Mouse (Mus musculus) intestine, embryonic 14.5 days (tissue): ENCODE results near the gene 9130213A22Rik. TPM values are rescaled to one million over a fixed set of nuclear protein-coding genes. Genes with fewer than 3 reads are reported as not detected.

Experiments
- ATAC-seq: fragments of 200-750 bp; cut with Nextera tagmentation; replicated peaks from 2 replicates; pipeline ENCODE4 v1.8.0; 2017; ENCODE audit warnings: low read depth, moderate number of reproducible peaks, moderate TSS enrichment, moderate library complexity; ENCODE audit not compliant: low FRiP score, low TSS enrichment
- DNase-seq: peaks from one replicate; pipeline ENCODE4 v3.0.0-alpha.2; 2018; ENCODE audit warnings: low spot score
- H3K27ac ChIP-seq: fragments of 300-500 bp; sonication (generic); 2 replicates; pipeline ENCODE4 v1.5.1; 2014; ENCODE audit warnings: low read depth, mild to moderate bottlenecking, control low read depth
- H3K27me3 ChIP-seq: fragments of 300-500 bp; sonication (generic); replicated peaks from 2 replicates; pipeline ENCODE4 v1.6.1; 2014; ENCODE audit warnings: low read length, control low read depth; ENCODE audit not compliant: control insufficient read depth, insufficient read depth
- H3K36me3 ChIP-seq: fragments of 300-500 bp; sonication (generic); 2 replicates; pipeline ENCODE4 v1.6.1; 2014; ENCODE audit warnings: low read length, control low read depth; ENCODE audit not compliant: control insufficient read depth, insufficient read depth
- H3K4me1 ChIP-seq: fragments of 300-500 bp; sonication (generic); replicated peaks from 2 replicates; pipeline ENCODE4 v1.6.1; 2014; ENCODE audit warnings: low read length, control low read depth, mixed read lengths; ENCODE audit not compliant: control insufficient read depth, insufficient read depth
- H3K4me2 ChIP-seq: fragments of 300-500 bp; sonication (generic); 2 replicates; pipeline ENCODE4 v1.6.1; 2014; ENCODE audit warnings: low read length
- H3K4me3 ChIP-seq: fragments of 300-500 bp; sonication (generic); 2 replicates; pipeline ENCODE4 v1.5.1; 2014; ENCODE audit warnings: low read depth, low read length, control low read depth, mixed read lengths
- H3K9ac ChIP-seq: fragments of 300-500 bp; sonication (generic); 2 replicates; pipeline ENCODE4 v1.6.1; 2014; ENCODE audit warnings: mild to moderate bottlenecking, low read length
- H3K9me3 ChIP-seq: fragments of 300-500 bp; sonication (generic); 2 replicates; pipeline ENCODE4 v1.6.1; 2016; ENCODE audit warnings: low read length, control low read depth; ENCODE audit not compliant: control insufficient read depth
- WGBS: fragments of 180-500 bp; shearing (Covaris S2); extraction: QIAGEN DNeasy Blood & Tissue Kit; methylation state at CpG from one replicate; pipeline ENCODE4 v1.1.7; 2014; 5-methylcytosine and 5-hydroxymethylcytosine counted together
- polyA plus RNA-seq: library from polyadenylated mRNA; unstranded; fragments of >200 nt; fragmentation: Nextera tagmentation; extraction: Ambion mirVana; gene quantifications from 2 replicates; pipeline ENCODE4 v1.2.1, GENCODE M21; 2014

9130213A22Rik gene
- polyA plus RNA-seq, 1 experiment from 2014 or later, result 0.30 TPM

DNA sequence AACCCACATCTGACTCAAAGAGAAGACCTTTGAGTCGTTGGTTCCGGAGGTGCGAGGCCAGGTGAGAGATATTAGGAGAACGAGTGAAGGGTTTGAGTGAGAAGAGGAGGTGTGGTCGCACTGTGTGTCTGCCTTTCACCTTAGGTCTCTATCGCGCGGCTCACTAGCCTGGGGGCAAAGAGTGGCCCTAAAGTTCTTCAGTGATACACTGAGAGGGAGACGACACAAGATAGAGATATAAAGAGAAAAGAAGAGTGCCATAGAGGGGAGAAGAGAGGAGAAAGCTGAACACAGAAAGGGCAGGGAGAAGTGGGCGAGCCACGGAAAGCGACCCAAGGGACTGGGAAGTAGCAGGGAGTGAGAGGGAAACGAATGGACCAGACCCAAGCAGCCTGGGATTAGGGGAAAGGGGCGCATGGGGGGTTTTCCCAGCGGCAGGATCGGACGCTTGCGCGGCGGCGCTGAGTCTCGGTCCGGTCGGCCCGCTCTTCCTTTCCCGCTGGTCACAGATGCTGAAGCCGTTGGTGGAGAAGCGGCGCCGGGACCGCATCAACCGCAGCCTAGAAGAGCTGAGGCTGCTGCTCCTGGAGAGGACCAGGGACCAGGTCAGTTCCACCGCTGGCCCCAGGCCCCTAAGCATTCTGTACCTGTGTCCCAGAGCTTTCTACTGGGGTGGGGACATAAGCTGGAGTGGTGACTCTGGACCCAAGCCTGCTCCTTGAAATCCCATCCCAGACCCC, 1.2 kb downstream of the 9130213A22Rik start:
- no peaks in the 10 kb centered on the region for H3K36me3 ChIP-seq
- H3K9ac ChIP-seq, result peak overlapping the region; percentile 60
- DNase-seq (peak; percentile 75), ATAC-seq (no peak)
- H3K4me1 ChIP-seq, result peaks cover 30% of the 10 kb centered on the region
- 2% methylated on average over 28 of the region's 33 CpGs for WGBS
- peak overlapping the region; percentile 82 for H3K4me3 ChIP-seq
- peak overlapping the region; percentile 94 for H3K4me2 ChIP-seq
- 0 out of 2 replicates have a peak, but pooled peaks cover 4% of the 10 kb centered on the region for H3K27me3 ChIP-seq
- H3K27ac ChIP-seq, result no peak overlapping the region
- no peaks in the 10 kb centered on the region for H3K9me3 ChIP-seq

DNA sequence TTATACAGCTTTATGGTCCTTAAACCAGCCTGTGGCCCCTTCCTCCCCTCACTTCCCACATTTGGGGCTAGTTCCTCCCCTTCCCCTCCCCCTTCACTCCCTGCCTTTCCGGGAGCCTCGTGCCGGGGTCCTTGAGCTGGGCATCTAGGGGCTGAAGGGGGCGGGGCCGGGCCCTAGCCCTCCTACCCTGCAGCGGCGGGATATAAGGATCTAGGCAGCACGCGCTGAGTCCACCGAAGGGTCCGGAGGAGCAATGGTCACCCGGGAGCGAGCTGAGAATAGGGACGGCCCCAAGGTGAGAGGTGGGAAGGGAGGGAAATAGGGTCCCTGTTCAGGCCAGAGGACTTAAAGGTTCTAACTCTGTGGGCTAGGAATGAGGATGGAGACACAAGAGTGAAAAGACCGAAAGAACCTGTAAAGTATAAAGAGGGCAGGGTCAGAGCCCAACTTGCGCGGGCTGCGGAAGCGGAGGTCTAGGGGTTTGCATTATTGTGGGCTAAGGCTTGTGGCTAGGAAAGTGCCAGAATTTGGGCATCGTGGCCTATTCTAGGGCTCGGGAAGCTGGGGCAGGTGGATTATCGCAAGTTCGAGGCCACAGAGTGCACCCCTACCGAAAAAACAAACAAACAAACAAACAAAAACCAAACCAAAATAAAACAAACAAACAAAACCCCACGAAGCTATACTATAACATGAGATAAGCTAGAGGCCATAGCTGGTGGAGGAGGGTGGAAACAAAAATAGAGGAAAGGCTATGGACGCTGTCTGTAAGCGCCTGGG, 2.0 kb downstream of the 9130213A22Rik start, which contains the start of gene Hes7:
Hes7 (plus strand) TSS at position 184 of the 780 bp plus-strand sequence.
- peak; percentile 63 for DNase-seq
- Histone ChIP-seq H3K9ac (peak within 1 kb of the TSS; percentile 60), H3K36me3 (no peaks in the 10 kb centered on the region), H3K4me2 (peak within 1 kb of the TSS; percentile 94), H3K27ac (no peak within 1 kb of the TSS), H3K9me3 (no peaks in the 10 kb centered on the region), H3K4me1 (peaks cover 26% of the 10 kb centered on the region), H3K27me3 (0 out of 2 replicates have a peak, but pooled peaks cover 4% of the 10 kb centered on the region), H3K4me3 (peak within 1 kb of the TSS; percentile 82)
- ATAC-seq, result no peak
- 2% methylated on average over 27 of the region's 27 CpGs for WGBS

DNA sequence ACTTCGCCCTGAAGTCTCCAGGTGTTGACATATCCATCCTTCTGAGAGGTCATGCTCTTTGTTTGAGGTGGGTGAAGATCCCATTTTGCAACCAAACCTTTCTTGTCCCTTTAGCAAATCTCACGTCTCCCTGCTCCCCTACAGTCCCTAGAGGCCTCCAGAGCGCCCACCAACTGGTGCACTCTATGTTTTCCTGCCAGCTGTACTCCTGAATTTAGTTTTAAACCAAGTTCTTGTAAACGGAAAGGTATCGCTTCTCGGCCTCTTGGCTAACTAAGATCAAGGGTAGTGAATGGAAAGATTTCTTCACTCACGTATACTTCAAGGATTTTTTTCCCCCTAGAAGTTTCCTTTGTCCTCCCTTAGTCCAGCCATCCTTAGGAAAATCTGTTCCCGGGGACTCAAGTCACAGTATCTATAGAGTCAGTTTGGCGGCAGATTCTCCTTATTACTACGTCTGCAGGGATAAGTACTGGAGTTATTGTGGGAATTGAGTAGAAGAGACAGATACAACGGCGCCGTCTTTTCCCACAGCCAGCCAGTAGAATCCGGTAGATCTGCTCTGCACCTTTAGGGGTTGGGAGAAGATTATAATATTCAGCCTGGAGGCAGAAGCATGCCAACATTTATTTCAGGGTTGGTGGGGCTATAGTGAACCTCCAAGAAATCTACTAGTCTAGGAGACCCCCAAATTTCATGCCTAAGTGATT, 2.8 kb downstream of the 9130213A22Rik start:
- H3K9ac ChIP-seq, result no peak overlapping the region
- no peak for DNase-seq
- WGBS, result 40% methylated on average over 14 of the region's 14 CpGs

DNA sequence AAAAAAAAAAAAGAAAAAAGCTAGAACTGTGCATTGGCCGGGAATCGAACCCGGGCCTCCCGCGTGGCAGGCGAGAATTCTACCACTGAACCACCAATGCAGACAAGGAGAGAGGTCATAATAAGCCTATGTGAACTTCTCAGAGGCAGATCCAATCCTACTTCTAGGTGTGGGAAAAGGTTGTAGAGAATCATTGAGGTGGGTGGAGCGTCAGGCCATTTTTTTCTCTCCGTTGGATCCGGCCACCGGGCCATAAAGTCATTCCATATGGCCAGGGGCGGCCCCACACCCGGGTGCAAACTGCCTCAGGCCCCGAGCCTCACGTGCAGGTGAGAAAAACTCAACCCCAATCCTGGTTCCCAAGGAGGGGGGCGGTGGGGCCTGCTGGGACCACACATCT, 3.6 kb downstream of the 9130213A22Rik start:
- ATAC-seq, result no peak; the same call in 1 of the 2 replicates
- peak overlapping the region; percentile 75; the same call in 1 of the 2 replicates for H3K27ac ChIP-seq
- H3K9ac ChIP-seq, result no peak overlapping the region

More for the DNA sequence above, 2.8 kb downstream of the 9130213A22Rik start:
- H3K9me3 ChIP-seq, result no peaks in the 10 kb centered on the region
- peaks cover 26% of the 10 kb centered on the region for H3K4me1 ChIP-seq
- no peak overlapping the region for H3K27ac ChIP-seq
- 0 out of 2 replicates have a peak, but pooled peaks cover 4% of the 10 kb centered on the region for H3K27me3 ChIP-seq
- H3K36me3 ChIP-seq, result no peaks in the 10 kb centered on the region
- ATAC-seq, result no peak
- peak overlapping the region; percentile 94 for H3K4me2 ChIP-seq
- H3K4me3 ChIP-seq, result peak overlapping the region; percentile 82

DNA sequence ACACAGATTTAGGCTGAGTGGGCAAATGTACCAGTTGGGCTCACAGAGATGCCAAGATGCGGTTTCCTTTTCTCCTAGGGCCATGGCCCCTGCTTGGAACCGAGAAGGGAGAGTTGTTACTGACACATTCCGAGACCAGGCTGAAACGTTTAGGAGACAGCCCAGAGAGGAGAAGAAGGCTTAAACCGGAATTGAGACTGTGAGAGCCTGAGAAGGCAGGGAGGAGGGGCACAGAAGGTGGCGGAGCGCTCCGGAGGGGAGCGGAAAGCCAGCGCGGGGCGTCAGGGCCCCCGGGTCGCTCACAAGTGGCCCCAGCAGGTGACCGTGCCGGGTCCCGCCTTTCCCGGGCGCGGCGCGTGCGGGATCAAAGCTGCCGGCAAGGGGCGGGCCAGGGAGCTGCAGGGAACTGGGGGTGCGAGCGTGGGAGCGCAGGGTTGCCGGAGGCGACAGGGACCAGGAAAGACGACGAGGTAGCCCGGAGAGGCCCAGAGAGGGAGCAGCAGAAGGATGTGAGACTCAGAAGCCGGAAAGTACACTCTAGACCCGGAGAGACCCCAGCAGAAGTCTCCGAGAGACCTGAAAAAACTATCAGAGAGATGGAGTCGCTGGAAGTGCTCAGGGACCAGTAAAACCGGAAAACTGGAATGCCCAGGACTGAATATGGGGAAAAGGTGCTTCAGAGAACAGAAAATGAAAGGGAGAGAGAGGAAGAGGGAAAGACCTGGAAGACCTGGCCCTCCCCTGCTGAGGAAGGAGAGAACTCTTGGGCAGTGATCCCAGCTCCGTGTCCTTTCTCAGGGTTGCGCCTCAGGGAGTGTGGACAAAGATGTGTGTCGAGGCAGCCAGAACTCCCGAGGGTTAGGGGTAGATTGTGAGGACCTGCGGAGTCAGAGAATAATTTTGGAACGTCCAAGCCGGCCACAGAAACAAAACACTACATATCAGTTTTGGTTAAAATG, 4.4 kb downstream of the 9130213A22Rik start:
- Histone ChIP-seq H3K4me1 (peaks cover 26% of the 10 kb centered on the region), H3K4me3 (peak overlapping the region; percentile 82), H3K27ac (peak overlapping the region; percentile 75), H3K9ac (peak overlapping the region; percentile 65), H3K27me3 (0 out of 2 replicates have a peak, but pooled peaks cover 7% of the 10 kb centered on the region), H3K4me2 (peak overlapping the region; percentile 94), H3K36me3 (no peaks in the 10 kb centered on the region), H3K9me3 (no peaks in the 10 kb centered on the region)
- under 1% methylated on average over 45 of the region's 45 CpGs for WGBS
- peak; percentile 90 for DNase-seq
- peak; percentile 13; the same call in 1 of the 2 replicates for ATAC-seq

More for the DNA sequence above, 3.6 kb downstream of the 9130213A22Rik start:
- Histone ChIP-seq H3K27me3 (0 out of 2 replicates have a peak, but pooled peaks cover 7% of the 10 kb centered on the region), H3K4me3 (peak overlapping the region; percentile 82), H3K9me3 (no peaks in the 10 kb centered on the region), H3K4me1 (peaks cover 26% of the 10 kb centered on the region), H3K36me3 (no peaks in the 10 kb centered on the region), H3K4me2 (peak overlapping the region; percentile 94)
- peak; percentile 100 for DNase-seq
- WGBS, result under 1% methylated on average over 15 of the region's 15 CpGs

DNA sequence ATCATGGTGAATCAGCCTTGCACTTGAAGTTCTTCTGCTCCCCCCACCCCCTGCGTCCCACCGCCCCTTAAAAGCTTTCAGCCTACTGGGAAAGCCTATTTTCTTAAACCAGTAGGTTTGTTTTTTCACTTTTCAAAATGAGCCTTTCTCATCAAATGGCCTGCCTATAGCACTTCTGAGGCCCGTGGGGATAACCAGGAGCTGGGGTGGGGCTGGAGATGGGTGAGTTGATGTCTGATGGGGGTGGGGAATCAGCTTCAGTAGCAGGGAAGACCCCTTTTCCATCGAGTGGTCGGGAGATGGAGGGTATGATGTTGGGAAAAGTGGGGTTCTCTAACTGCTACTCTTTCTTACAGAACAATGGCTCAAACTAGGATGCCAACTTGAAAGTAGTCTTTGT, 5.5 kb downstream of the 9130213A22Rik start:
- no peak for ATAC-seq
- no peaks in the 10 kb centered on the region for H3K9me3 ChIP-seq
- H3K4me2 ChIP-seq, result peak overlapping the region; percentile 94
- DNase-seq, result no peak
- H3K27me3 ChIP-seq, result 0 out of 2 replicates have a peak, but pooled peaks cover 8% of the 10 kb centered on the region
- H3K9ac ChIP-seq, result no peak overlapping the region
- peaks cover 29% of the 10 kb centered on the region for H3K4me1 ChIP-seq
- H3K4me3 ChIP-seq, result 0 out of 2 replicates have a peak overlapping the region, but pooled peaks have one; percentile 82
- no peaks in the 10 kb centered on the region for H3K36me3 ChIP-seq
- WGBS, result 48% methylated on average over 5 of the region's 5 CpGs
- H3K27ac ChIP-seq, result no peak overlapping the region

DNA sequence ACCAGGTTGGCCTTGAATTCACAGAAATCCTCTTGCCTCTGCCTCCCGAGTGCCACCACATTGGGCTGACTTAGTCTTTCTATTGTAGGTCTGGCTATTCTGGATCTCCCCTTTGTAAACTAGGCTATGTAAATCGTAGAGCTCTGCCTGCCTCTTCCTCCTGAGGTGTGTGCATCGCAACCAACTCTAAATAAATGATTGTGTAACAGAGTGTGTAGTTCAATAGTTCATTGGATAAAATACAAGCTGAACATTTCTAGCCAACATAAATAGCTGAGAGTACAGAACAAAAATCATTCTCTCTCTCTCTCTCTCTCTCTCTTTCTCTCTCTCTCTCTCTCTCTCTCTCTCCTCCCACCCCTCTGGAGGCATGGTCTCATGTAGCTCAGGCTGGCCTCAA, 7.8 kb downstream of the 9130213A22Rik start:
- Histone ChIP-seq H3K27me3 (0 out of 2 replicates have a peak, but pooled peaks cover 6% of the 10 kb centered on the region), H3K9me3 (no peaks in the 10 kb centered on the region), H3K4me3 (no peak overlapping the region), H3K4me2 (no peak overlapping the region), H3K4me1 (peaks cover 17% of the 10 kb centered on the region), H3K9ac (no peak overlapping the region), H3K27ac (no peak overlapping the region), H3K36me3 (no peaks in the 10 kb centered on the region)
- no peak for ATAC-seq
- DNase-seq, result no peak
- 89% methylated on average over 3 of the region's 3 CpGs for WGBS
